Mouse (Mus musculus) lung, adult 2 months (tissue): ENCODE results near the gene Relt. TPM values are rescaled to one million over a fixed set of nuclear protein-coding genes. Genes with fewer than 3 reads are reported as not detected.

ENCODE experiments used
- DNase-seq: peaks from one replicate; pipeline ENCODE4 v3.0.0; 2022
- H3K4me1 ChIP-seq: fragments of 200-500 bp; 2 replicates; pipeline ENCODE4 v1.6.1; 2011; ENCODE audit warnings: low read length; ENCODE audit not compliant: control insufficient read depth, insufficient read depth
- H3K4me3 ChIP-seq: fragments of 200-500 bp; replicated peaks from 2 replicates; pipeline ENCODE3; 2011; ENCODE audit warnings: low read depth, mild to moderate bottlenecking, control low read depth, low read length; ENCODE audit errors: extremely low read depth
- CTCF ChIP-seq: fragments of 200-500 bp; IDR thresholded peaks from 2 replicates; pipeline ENCODE4 v1.5.1; 2011; ENCODE audit warnings: mild to moderate bottlenecking, low read length, control low read depth; ENCODE audit not compliant: insufficient read depth
- POLR2A ChIP-seq: fragments of 200-500 bp; IDR thresholded peaks from 2 replicates; pipeline ENCODE4 v1.6.1; 2011; ENCODE audit warnings: low read depth, mild to moderate bottlenecking, control low read depth, low read length, borderline replicate concordance; ENCODE audit errors: extremely low read depth
- WGBS: fragments of 180-500 bp; shearing (Covaris S2); methylation state at CpG from one replicate; pipeline ENCODE4 v1.1.7; 2018; 5-methylcytosine and 5-hydroxymethylcytosine counted together
- polyA plus RNA-seq: library from polyadenylated mRNA; depleted of rRNA; stranded (reverse); fragments of >200 nt; gene quantifications from 2 replicates; pipeline ENCODE4 v1.2.3, GENCODE M21; 2012

The Relt gene
- polyA plus RNA-seq, 1 experiment = 13.1 TPM

DNA sequence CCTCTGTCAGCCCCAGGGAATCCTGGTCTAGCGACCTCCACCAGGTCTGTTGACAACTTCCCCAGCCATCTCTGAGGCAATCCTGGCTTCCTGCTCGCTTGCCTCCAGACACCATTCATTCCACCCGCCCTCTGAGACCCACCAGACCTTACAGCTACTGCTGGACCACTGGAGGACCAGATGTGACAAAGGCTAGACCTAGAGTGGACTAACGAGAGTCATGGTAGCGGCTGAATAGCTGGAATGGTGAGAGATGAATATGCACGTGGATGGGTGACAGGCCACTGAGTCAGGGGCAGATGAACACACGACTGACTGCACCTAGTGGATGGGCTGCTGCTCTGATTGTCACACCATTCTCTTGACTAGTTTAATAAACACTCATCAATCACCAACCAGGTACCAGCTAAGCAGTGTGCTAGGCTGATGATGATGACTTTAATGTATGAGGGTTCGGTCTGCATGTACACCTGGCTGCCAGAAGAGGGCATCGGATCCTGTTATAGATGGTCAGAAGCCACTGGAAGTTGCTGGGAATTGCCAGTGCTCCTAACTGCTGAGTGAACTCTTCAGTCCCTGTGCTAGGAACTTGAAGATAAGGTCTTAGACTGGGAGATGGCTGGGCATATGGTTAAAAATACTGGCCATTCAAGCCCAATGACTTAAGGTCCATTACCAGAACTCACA lies 39.3 kb upstream of the Relt start:
- H3K4me3 ChIP-seq = no peak overlapping the region
- DNase-seq = no peak
- TF ChIP-seq CTCF (peak; percentile 49), POLR2A (no peak)
- 70% methylated on average over 9 of the region's 9 CpGs for WGBS
- no peaks in the 10 kb centered on the region for H3K4me1 ChIP-seq

- TF ChIP-seq CTCF = no peak
- WGBS = 73% methylated on average over 5 of the region's 5 CpGs
- Histone ChIP-seq H3K4me1 (peaks cover 2% of the 10 kb centered on the region), H3K4me3 (no peak overlapping the region)
- DNase-seq = no peak
Measured at GRCm38 (mm10) chr7:100897828-100898227, 34.6 kb upstream of the Relt start.

- WGBS = 9% methylated on average over 12 of the region's 12 CpGs
- H3K4me1 ChIP-seq = peaks cover 2% of the 10 kb centered on the region
- peak overlapping the region; percentile 54 for H3K4me3 ChIP-seq
- TF ChIP-seq POLR2A (no peak), CTCF (no peak)
- DNase-seq = no peak
Measured at GRCm38 (mm10) chr7:100894833-100895226, 31.6 kb upstream of the Relt start.

- TF ChIP-seq CTCF = no peak
- no peak for TF ChIP-seq POLR2A
- Histone ChIP-seq H3K4me3 (peak overlapping the region; percentile 54), H3K4me1 (peaks cover 2% of the 10 kb centered on the region)
- no peak for DNase-seq
- WGBS = 10% methylated on average over 53 of the region's 53 CpGs
Measured at GRCm38 (mm10) chr7:100894057-100894832, 31.0 kb upstream of the Relt start.

DNA sequence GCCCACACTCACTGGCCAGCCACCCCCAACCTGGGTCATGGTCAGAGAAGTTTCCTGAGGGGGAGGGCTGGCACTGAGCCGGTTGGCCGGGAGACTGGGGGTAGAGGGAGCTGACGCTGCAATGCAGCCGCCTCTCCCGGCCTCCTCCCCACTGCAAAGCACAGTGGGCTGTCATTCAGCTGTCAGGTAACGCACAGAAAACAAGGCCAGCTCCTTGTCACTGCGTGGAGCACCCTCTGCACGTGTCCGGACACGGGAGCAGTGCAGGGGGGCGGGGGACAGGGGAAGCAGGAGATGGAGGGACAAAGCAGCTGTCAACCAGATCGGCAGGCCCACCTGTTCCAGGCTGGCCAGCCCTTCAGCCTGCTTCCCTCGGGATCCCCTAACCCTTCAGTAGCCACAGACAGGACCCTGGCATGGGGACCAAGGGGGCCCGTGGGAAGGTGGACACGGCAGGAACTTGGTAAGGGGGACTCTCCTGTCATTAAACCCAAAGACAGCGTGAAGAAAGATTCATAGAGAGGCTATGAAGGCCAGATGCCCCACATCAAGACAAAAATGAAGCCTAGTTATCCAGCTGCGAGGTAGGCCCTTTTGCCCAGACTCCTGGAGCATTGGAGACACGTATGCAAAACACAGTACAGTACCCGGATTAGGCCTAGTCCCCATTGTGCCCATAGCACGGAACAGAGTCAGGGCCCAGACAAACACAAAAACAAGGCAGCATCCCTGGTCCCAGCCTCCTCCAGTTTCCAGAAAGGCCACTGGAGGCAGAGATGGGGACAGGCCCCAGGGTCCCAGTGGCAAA lies 30.2 kb upstream of the Relt start:
- 60% methylated on average over 20 of the region's 20 CpGs for WGBS
- TF ChIP-seq POLR2A (no peak), CTCF (no peak)
- DNase-seq = no peak
- Histone ChIP-seq H3K4me1 (peaks cover 2% of the 10 kb centered on the region), H3K4me3 (no peak overlapping the region)

DNA sequence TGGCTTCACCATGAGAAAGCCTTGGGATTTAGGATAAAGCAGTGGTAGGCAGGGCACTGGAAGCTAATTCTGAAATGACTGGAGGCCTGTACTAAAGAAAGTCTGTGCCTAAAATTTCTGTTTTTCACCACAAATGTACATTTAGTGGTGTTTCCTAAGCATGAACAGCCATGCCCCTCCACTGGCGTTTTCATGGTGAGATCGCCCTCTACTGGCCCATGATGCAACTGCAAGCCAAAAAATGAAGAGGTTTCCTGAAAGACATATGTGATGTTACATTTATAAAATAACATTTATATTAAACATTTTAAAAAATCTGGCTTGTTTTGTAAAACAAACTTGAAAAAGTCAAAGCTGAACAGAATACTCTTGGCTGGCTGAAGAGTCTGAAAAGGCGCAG lies 23.3 kb upstream of the Relt start:
- Histone ChIP-seq H3K4me1 (no peaks in the 10 kb centered on the region), H3K4me3 (no peak overlapping the region)
- TF ChIP-seq POLR2A (no peak), CTCF (peak; percentile 85)
- DNase-seq = peak; percentile 57
- WGBS = 28% methylated on average over 3 of the region's 3 CpGs

- WGBS = 92% methylated on average over 4 of the region's 4 CpGs
- no peak for DNase-seq
- TF ChIP-seq POLR2A (no peak), CTCF (no peak)
Measured at GRCm38 (mm10) chr7:100884460-100884859, 21.2 kb upstream of the Relt start.

DNA sequence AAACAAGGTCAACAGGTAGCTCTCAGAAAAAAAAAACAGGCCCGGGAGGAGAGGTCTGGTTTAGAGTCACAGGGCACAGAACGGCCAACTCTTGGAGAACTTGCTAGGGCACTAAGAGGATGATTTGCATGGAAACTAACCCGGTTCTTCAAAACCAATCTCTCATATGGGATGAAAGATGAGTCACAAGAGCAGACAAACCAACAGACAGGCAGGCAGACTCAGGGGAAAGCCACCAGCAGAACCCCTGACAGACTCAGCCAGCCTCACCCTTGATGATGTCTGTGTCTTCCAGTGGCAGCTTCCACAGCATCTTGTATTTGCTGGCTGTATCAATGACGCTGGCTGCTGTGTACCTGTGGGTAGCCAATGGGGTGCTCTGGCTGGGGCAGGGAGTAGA lies 18.7 kb upstream of the Relt start:
- no peaks in the 10 kb centered on the region for H3K4me1 ChIP-seq
- TF ChIP-seq POLR2A (no peak), CTCF (no peak)
- WGBS = 81% methylated on average over 4 of the region's 4 CpGs
- no peak overlapping the region for H3K4me3 ChIP-seq
- no peak for DNase-seq

More at GRCm38 (mm10) chr7:100884460-100884859, 21.2 kb upstream of the Relt start:
- H3K4me3 ChIP-seq = no peak overlapping the region
- H3K4me1 ChIP-seq = no peaks in the 10 kb centered on the region

DNA sequence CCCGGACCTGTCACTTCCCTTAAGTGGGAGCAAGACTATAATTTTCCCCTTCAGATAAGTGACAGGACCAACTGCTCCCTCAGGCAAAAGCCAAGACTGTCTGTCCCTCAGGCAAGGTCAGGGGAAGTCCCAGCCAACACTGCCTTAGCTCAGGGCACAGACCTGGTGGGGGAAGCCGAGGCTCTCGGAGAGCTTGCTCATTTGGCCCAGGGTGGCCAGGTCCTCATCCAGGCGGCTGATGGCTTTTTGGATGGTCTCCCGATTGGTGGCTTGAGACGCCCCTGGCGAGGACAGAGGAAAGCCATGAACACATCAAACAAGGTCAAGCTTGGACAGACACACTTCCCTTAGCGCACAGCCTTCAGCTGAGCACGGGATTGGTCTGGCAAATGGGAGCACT lies 18.3 kb upstream of the Relt start:
- no peak for TF ChIP-seq POLR2A
- TF ChIP-seq CTCF = no peak
- Histone ChIP-seq H3K4me3 (no peak overlapping the region), H3K4me1 (no peaks in the 10 kb centered on the region)
- 79% methylated on average over 9 of the region's 9 CpGs for WGBS
- DNase-seq = no peak

DNA sequence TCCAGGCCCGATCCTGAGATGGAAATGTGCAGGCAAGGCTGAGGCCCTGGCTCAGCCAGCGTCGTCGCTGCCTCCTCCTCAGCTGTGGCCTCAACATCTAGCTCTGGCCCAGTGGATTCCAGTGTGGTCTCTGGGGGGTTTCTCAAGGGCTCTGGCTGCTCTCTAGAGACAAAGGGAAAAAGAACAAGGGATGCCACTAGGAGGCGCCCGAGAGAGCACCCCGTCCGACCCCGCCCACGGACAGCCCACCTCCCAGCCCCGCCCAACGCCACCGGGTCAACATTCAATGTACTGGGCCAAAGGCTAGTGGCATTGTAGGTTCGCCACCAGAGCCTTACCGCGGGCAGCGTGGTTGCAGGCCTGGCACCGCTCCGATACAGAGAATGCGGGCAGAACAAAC lies 16.3 kb upstream of the Relt start:
- DNase-seq = peak; percentile 66
- no peak for TF ChIP-seq POLR2A
- TF ChIP-seq CTCF = no peak
- Histone ChIP-seq H3K4me3 (no peak overlapping the region), H3K4me1 (no peaks in the 10 kb centered on the region; the same call in 1 of the 2 replicates)
- 27% methylated on average over 20 of the region's 20 CpGs for WGBS
